Mouse (Mus musculus): ENCODE results near the gene Ccdc146. TPM values are rescaled to one million over a fixed set of nuclear protein-coding genes. Genes with fewer than 3 reads are reported as not detected.

Ccdc146 gene
- polyA plus RNA-seq, 1 experiment from 2014 or later: 0.13 TPM

DNA sequence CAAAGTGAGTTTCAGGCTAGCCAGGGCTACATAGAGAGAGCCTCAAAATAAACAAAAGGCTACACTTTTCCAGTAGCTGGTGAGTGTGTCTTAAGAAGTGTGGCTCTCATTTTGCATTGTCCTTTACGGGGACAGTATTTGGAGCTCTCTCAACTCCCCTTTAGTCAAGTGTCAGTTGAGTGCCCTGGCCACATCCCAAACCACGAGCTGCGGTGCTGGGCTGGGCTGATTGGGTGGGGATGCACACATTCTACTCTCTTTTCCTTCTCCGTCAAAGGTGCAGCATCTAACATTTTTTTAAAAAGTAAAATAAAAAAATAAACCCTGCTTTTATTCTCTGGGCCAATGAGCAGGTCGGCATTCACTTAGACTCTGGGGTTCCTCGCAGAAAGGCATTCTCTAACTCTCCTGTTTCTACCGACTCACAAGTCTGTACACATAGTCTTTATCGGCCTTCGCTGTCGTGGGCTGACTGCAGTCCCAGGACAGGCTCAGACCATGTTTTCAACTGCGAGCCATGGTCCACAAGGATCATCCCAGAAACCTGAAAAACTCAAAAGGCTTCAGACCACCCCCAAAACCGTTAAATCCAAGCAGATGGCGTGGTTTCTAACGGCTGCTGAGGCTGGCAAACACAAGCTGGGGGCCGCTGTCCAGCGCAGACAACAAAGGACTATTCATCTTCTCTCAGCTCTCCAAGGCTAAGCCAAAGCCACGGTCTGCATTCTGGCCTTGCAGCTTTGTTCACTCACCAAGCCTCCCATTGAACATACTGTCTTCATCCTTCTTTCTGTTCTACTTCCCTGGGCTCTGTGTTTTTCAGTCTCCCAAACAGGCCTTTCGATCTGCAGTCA is 161.0 kb downstream of the Ccdc146 start:
- H3K9me3 ChIP-seq (ENCODE audit: control insufficient read depth, low read length): no peaks in the 10 kb centered on the region
- H3K9ac ChIP-seq (ENCODE audit: low read depth, low read length): no peak overlapping the region
- no peaks in the 10 kb centered on the region for H3K27me3 ChIP-seq (replicated peaks; ENCODE audit: control insufficient read depth, insufficient read depth, low read length)
- H3K36me3 ChIP-seq (ENCODE audit: control insufficient read depth, insufficient read depth, low read length): no peaks in the 10 kb centered on the region
- WGBS: 54% methylated on average over 18 of the region's 18 CpGs
- H3K4me3 ChIP-seq (ENCODE audit: low read length): no peak overlapping the region
- ATAC-seq: no peak
- H3K27ac ChIP-seq (ENCODE audit: low read length): no peak overlapping the region
- no peak overlapping the region for H3K4me2 ChIP-seq (ENCODE audit: low read depth, low read length)
- no peaks in the 10 kb centered on the region for H3K4me1 ChIP-seq (ENCODE audit: control insufficient read depth, insufficient read depth, low read length)

DNA sequence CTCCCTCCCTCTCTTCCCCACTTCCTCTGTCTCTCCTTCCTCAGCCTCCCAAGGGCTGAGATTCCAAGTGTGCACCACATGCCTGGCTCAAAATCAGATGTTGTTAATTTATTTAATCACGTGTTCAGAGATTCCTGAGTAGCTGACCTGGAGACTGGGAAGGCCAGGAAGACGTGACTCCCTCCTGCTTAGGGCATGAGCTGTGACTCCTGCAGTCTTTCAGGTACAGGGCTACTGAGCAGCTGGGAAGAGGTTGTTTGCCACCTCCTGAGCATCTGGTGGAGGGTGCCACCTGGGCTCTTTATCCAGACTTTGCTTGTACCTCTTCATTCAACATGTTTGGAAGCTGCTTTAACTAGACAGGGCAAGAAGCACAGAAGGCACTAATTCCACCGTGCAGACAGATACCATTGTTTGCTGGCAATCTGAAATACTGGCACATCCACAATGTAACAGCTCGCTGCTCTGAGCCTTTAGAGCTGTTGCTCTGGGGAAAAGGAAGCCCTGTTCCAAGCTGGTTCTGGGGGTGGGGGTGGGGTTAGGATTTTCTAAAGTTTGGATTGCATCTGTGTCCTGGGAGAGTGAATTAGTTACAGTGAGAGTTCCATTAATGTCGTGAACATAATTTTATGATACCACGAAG is 163.2 kb downstream of the Ccdc146 start:
- Histone ChIP-seq H3K4me3 (ENCODE audit: low read length) (no peak overlapping the region), H3K36me3 (ENCODE audit: control insufficient read depth, insufficient read depth, low read length) (no peaks in the 10 kb centered on the region), H3K27ac (ENCODE audit: low read length) (no peak overlapping the region), H3K9ac (ENCODE audit: low read depth, low read length) (no peak overlapping the region), H3K9me3 (ENCODE audit: control insufficient read depth, low read length) (no peaks in the 10 kb centered on the region), H3K27me3 (replicated peaks; ENCODE audit: control insufficient read depth, insufficient read depth, low read length) (no peaks in the 10 kb centered on the region), H3K4me2 (ENCODE audit: low read depth, low read length) (no peak overlapping the region), H3K4me1 (ENCODE audit: control insufficient read depth, insufficient read depth, low read length) (no peaks in the 10 kb centered on the region)
- ATAC-seq: no peak
- 37% methylated on average over 6 of the region's 6 CpGs for WGBS

DNA sequence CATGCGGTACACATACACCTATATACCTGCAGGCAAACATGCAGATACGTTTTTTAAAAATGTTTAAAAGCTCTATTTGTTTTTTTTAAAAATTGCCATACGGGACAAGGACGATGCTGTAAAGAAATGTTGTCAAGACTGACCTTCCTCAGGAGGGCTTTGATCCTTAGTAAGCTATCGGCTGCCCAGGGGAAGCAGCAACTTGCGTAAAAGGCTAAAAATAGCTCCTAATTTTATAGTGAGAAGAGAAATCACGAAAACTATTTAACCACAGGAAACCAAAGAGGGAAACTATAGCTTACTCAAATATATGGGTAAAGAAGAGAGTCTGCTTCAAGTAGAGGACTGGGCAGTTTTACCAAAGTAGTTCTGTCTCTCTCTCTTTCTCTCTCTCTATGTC is 163.7 kb downstream of the Ccdc146 start:
- no peak for ATAC-seq
- 74% methylated on average over 7 of the region's 7 CpGs for WGBS
- H3K27ac ChIP-seq (ENCODE audit: low read length): no peak overlapping the region
- H3K9ac ChIP-seq (ENCODE audit: low read depth, low read length): no peak overlapping the region
- no peaks in the 10 kb centered on the region for H3K36me3 ChIP-seq (ENCODE audit: control insufficient read depth, insufficient read depth, low read length)
- no peaks in the 10 kb centered on the region for H3K9me3 ChIP-seq (ENCODE audit: control insufficient read depth, low read length)
- H3K4me1 ChIP-seq (ENCODE audit: control insufficient read depth, insufficient read depth, low read length): no peaks in the 10 kb centered on the region
- no peak overlapping the region for H3K4me3 ChIP-seq (ENCODE audit: low read length)
- no peak overlapping the region for H3K4me2 ChIP-seq (ENCODE audit: low read depth, low read length)
- no peaks in the 10 kb centered on the region for H3K27me3 ChIP-seq (replicated peaks; ENCODE audit: control insufficient read depth, insufficient read depth, low read length)

- Histone ChIP-seq H3K4me3 (ENCODE audit: low read length) (no peak overlapping the region), H3K36me3 (ENCODE audit: control insufficient read depth, insufficient read depth, low read length) (no peaks in the 10 kb centered on the region), H3K9ac (ENCODE audit: low read depth, low read length) (no peak overlapping the region), H3K9me3 (ENCODE audit: control insufficient read depth, low read length) (no peaks in the 10 kb centered on the region), H3K27ac (ENCODE audit: low read length) (no peak overlapping the region), H3K27me3 (replicated peaks; ENCODE audit: control insufficient read depth, insufficient read depth, low read length) (no peaks in the 10 kb centered on the region), H3K4me2 (ENCODE audit: low read depth, low read length) (no peak overlapping the region), H3K4me1 (ENCODE audit: control insufficient read depth, insufficient read depth, low read length) (no peaks in the 10 kb centered on the region)
- WGBS: 64% methylated on average over 6 of the region's 6 CpGs
- no peak for ATAC-seq
These were observed 166.7 kb downstream of the Ccdc146 start for GRCm38 (mm10) chr5:21257806-21258205.

- no peaks in the 10 kb centered on the region for H3K9me3 ChIP-seq (ENCODE audit: control insufficient read depth, low read length)
- no peak overlapping the region for H3K27ac ChIP-seq (ENCODE audit: low read length)
- H3K36me3 ChIP-seq (ENCODE audit: control insufficient read depth, insufficient read depth, low read length): no peaks in the 10 kb centered on the region
- no peak for ATAC-seq
- no peaks in the 10 kb centered on the region for H3K27me3 ChIP-seq (replicated peaks; ENCODE audit: control insufficient read depth, insufficient read depth, low read length)
- no peaks in the 10 kb centered on the region for H3K4me1 ChIP-seq (ENCODE audit: control insufficient read depth, insufficient read depth, low read length)
- no peak overlapping the region for H3K4me3 ChIP-seq (ENCODE audit: low read length)
- no peak overlapping the region for H3K9ac ChIP-seq (ENCODE audit: low read depth, low read length)
- no peak overlapping the region for H3K4me2 ChIP-seq (ENCODE audit: low read depth, low read length)
- 56% methylated on average over 4 of the region's 4 CpGs for WGBS
These were observed 167.4 kb downstream of the Ccdc146 start for GRCm38 (mm10) chr5:21257126-21257525.

- Histone ChIP-seq H3K4me3 (ENCODE audit: low read length) (no peak overlapping the region), H3K36me3 (ENCODE audit: control insufficient read depth, insufficient read depth, low read length) (no peaks in the 10 kb centered on the region), H3K27ac (ENCODE audit: low read length) (no peak overlapping the region), H3K9ac (ENCODE audit: low read depth, low read length) (no peak overlapping the region), H3K4me1 (ENCODE audit: control insufficient read depth, insufficient read depth, low read length) (no peaks in the 10 kb centered on the region), H3K27me3 (replicated peaks; ENCODE audit: control insufficient read depth, insufficient read depth, low read length) (no peaks in the 10 kb centered on the region), H3K9me3 (ENCODE audit: control insufficient read depth, low read length) (no peaks in the 10 kb centered on the region), H3K4me2 (ENCODE audit: low read depth, low read length) (no peak overlapping the region)
- ATAC-seq: no peak
- WGBS: 79% methylated on average over 5 of the region's 5 CpGs
These were observed 168.8 kb downstream of the Ccdc146 start for GRCm38 (mm10) chr5:21255551-21256132.

- no peak overlapping the region for H3K4me2 ChIP-seq (ENCODE audit: low read depth, low read length)
- H3K4me3 ChIP-seq (ENCODE audit: low read length): no peak overlapping the region
- no peaks in the 10 kb centered on the region for H3K36me3 ChIP-seq (ENCODE audit: control insufficient read depth, insufficient read depth, low read length)
- no peak for ATAC-seq
- no peaks in the 10 kb centered on the region for H3K4me1 ChIP-seq (ENCODE audit: control insufficient read depth, insufficient read depth, low read length)
- H3K27me3 ChIP-seq (replicated peaks; ENCODE audit: control insufficient read depth, insufficient read depth, low read length): no peaks in the 10 kb centered on the region
- no peak overlapping the region for H3K27ac ChIP-seq (ENCODE audit: low read length)
- no peak overlapping the region for H3K9ac ChIP-seq (ENCODE audit: low read depth, low read length)
- no peaks in the 10 kb centered on the region for H3K9me3 ChIP-seq (ENCODE audit: control insufficient read depth, low read length)
- 89% methylated on average over 12 of the region's 12 CpGs for WGBS
These were observed 169.5 kb downstream of the Ccdc146 start for GRCm38 (mm10) chr5:21254731-21255525.

DNA sequence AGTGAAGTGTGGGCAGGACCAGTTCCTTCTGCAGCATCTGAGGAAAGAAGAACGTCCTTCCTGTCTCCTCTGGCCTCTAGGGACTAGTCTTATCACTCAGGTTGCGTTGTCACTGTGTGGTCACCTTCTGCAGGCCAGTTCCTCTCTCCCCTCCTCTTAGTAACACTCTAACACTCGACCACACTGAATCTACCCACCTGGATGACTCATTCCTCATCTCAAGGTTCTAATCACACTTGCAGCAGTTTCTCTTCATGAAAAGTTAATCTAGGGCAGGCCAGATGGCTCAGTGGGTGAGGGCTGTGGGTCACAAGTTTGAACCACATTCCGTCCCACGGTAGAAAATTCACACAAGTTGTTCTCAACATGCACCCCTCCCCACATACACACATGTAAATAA is 175.6 kb downstream of the Ccdc146 start:
- no peak overlapping the region for H3K4me3 ChIP-seq (ENCODE audit: low read length)
- H3K27ac ChIP-seq (ENCODE audit: low read length): no peak overlapping the region
- H3K4me2 ChIP-seq (ENCODE audit: low read depth, low read length): no peak overlapping the region
- no peaks in the 10 kb centered on the region for H3K27me3 ChIP-seq (replicated peaks; ENCODE audit: control insufficient read depth, insufficient read depth, low read length)
- no peaks in the 10 kb centered on the region for H3K4me1 ChIP-seq (ENCODE audit: control insufficient read depth, insufficient read depth, low read length)
- WGBS: 66% methylated on average over 5 of the region's 5 CpGs
- H3K36me3 ChIP-seq (ENCODE audit: control insufficient read depth, insufficient read depth, low read length): no peaks in the 10 kb centered on the region
- H3K9ac ChIP-seq (ENCODE audit: low read depth, low read length): no peak overlapping the region
- ATAC-seq: no peak
- H3K9me3 ChIP-seq (ENCODE audit: control insufficient read depth, low read length): no peaks in the 10 kb centered on the region

DNA sequence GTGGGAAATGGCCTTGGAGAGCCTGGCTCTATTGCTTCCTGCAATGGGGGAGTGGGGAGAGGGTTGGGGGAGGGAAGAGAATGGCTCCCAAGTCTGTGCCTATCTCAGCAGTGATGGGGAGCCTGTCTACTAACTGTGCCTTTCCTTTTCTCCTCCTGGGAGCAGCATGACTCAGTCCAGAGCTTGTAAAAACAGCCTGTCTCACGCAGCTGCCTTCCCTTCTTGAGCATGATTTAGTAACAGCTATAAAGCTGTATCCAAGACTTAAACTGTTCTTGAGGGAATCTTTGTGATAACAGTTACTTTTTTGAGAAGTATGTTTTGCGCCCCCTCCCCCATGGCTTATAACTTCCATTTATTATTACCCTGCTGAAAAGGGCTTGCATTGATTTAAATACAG is 176.6 kb downstream of the Ccdc146 start:
- Histone ChIP-seq H3K4me2 (ENCODE audit: low read depth, low read length) (no peak overlapping the region), H3K27me3 (replicated peaks; ENCODE audit: control insufficient read depth, insufficient read depth, low read length) (no peaks in the 10 kb centered on the region), H3K9ac (ENCODE audit: low read depth, low read length) (no peak overlapping the region), H3K9me3 (ENCODE audit: control insufficient read depth, low read length) (no peaks in the 10 kb centered on the region), H3K4me1 (ENCODE audit: control insufficient read depth, insufficient read depth, low read length) (no peaks in the 10 kb centered on the region), H3K27ac (ENCODE audit: low read length) (no peak overlapping the region), H3K36me3 (ENCODE audit: control insufficient read depth, insufficient read depth, low read length) (no peaks in the 10 kb centered on the region), H3K4me3 (ENCODE audit: low read length) (no peak overlapping the region)
- 45% methylated on average over 2 of the region's 2 CpGs for WGBS
- ATAC-seq: no peak
